Mouse (Mus musculus) kidney, adult 9 months (tissue): ENCODE results near the gene Gm11937.
A peak's percentile ranks its signal among the peaks of the same experiment; 100 is the strongest.

Experiments
- DNase-seq: peaks from one replicate; pipeline ENCODE4 v3.0.0; 2022

Gm11937 gene

DNA sequence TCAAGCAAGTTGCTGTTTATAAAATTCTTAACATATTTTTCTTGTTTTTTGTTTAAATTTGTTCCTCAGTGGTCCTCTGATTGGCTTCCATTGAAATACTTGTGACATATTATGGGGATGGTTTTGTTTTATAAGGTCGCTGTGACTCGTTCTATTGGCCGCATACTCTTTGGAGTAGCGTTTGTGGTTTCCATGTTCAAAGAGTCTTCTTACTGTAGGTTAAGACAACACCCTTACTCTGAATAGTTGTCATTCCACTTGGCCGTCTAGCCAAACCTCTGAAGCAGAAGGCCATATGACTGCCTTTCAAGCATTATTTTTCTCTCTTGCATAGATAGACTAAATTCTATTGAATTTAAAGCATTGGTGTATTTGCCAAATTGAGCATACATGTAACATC, 28.9 kb downstream of the Gm11937 start:
- no peak for DNase-seq

DNA sequence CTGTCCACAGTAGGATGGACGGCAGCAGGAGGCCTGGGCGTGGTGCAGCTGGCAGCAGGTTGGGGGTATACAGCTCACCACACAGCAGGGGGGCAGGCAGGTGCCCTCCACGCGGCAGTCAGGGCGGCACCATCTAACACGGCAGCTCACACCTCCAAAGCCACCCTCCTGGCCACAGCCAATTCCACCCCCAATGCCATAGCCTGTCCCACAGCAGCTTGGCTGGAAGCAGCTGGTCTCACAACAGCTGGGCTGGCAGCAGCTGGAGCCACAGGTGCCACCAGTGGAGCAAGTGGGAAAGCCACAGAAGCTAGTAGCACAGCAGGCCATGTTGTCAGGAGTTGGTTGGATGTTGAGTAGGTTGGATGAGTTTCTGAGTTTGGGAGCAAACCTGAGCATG, 29.4 kb downstream of the Gm11937 start, which contains the start of gene Krtap1-5:
Gene Krtap1-5 (minus strand): TSS at position 381 of the 400 bp plus-strand sequence.
- DNase-seq, result no peak

DNA sequence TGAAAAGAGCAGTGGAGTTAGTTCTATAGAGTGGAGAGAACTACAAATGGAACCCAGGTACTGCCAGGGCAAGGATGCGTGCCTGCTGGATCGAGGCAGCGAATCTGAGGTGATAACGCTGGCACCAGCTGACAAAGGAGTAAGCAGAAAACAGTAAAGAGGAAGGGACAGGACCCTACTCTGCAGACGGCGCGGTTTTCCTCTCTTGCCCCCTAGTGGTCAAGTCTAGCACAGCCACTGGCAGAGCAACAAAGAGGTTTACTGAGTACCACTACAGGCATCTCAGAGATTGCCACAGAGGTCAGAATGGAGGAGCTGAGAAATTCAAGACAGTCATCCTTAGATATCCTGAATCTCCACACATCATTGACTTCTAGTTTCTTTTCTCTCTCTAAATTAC, 35.9 kb downstream of the Gm11937 start:
- DNase-seq, result peak; percentile 61

DNA sequence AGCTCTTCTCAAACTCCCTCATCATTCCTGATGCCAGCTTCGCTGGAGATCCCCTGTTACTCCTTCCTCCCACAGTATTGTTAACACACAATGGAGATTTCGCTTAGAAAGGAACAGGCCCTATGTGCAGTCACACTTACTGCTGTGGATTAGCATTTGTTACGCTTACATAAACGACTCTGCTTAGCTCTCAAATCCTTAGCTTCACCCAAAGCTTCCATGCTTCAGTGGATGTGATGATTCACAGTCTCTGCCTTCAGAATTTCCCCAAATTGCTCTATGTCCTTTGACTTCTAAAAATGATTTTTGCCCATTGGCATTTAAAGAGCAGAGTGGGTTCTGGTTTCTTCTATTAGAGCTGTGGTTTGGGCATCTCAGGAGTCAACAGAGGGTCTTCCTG, 36.8 kb downstream of the Gm11937 start:
- no peak for DNase-seq

DNA sequence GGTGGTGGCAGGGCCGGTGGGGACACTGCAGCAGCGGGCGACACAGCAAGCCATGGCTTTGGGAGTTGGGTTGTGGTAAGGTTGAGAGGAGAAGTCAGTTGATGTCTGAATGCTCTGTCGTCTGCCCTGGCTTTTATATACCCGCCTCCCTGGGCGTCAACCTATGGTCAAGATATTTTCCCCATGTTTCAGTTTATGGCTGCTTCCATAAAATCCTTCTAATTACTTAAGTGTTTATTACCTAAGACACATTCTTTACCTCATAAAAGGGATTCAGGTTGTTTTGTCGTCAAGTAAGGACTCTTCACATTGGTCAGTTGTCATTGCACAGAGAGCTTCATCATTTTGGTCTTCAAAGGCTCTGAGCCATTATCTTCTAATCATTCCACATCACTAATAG, 43.5 kb downstream of the Gm11937 start, which contains the start of gene Krtap3-1:
Gene Krtap3-1 (minus strand): TSS at position 101 of the 400 bp plus-strand sequence.
- DNase-seq, result no peak

DNA sequence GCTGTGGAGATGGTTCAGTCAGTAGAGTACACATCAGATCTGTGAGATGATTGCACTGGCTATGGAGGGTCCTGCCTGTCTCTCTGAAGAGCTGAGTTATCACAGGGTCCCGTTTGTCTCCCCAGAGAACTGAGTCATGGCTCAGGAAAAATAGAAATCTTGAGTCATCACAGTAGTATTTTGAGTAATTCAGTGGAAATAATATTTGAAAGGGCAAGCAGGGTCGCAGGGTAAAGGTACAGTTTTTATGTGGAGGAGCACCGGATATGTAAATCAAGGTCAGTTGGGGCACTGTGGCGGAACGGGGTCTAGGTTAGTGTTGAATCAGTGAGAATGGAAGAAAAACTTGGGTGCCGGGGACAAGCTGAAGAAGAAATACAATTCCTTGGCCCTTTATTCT, 47.4 kb downstream of the Gm11937 start:
- no peak for DNase-seq
